Comparison of ENCODE assay signal across 12 mouse cellular contexts in the genomic region with DNA sequence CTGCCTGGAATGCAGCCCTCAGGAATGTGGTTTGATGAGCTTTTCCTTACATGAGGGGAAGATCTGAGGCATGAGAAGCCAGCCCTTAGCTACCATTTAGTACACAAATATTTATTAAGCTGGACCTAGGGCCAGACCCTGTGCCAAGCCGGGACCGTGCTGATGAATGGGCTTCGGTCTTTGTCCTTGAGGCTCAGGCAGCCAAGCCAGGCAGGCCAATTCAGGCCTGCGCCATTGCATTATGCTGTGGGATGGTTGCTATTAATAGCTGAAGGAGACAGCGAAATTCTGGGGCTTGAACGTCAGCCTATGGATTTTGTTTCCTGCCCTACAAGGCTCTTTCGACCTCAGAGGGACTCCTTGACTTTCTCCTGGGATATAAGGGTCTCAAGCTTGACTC. TPM values are rescaled to one million over a fixed set of nuclear protein-coding genes. Genes with fewer than 3 reads are reported as not detected.
DNase-seq lines count a peak whose midpoint lies in the region; ATAC-seq and TF ChIP-seq lines count a peak whose summit lies in the region.
"Had no signal": no experiment of that assay in that cellular context is flagged by ENCODE, and none has a peak within 500 bp of the region (broad histone marks: within the 10 kb centered on the region; RNA-seq: fewer than 3 reads in every experiment).

No protein-coding gene starts in this region.

- H3K36me3 ChIP-seq in kidney, adult 2 months (ENCODE audit: control insufficient read depth, insufficient read depth, low read length) = no peaks in the 10 kb centered on the region
- H3K36me3 ChIP-seq in kidney, embryonic 16.5 days (ENCODE audit: insufficient read depth, low read length) = peaks cover 22% of the 10 kb centered on the region
- peaks cover 9% of the 10 kb centered on the region for H3K36me3 ChIP-seq in intestine, postnatal 0 days (ENCODE audit: control insufficient read depth, insufficient read depth)

- 50% methylated on average over 7 of the region's 7 CpGs for WGBS in kidney, adult 2 months
- 78% methylated on average over 7 of the region's 7 CpGs for WGBS in kidney, embryonic 16.5 days
- 58% methylated on average over 7 of the region's 7 CpGs for whole genome bisulfite sequencing in intestine, postnatal 0 days

- TF ChIP-seq POLR2A in kidney, adult 2 months (IDR thresholded peaks at IDR 0.05; ENCODE audit: low read depth, low read length) = no peak

- H3K9me3 ChIP-seq in kidney, embryonic 16.5 days (ENCODE audit: low read length) = no peaks in the 10 kb centered on the region
- no peaks in the 10 kb centered on the region for H3K9me3 ChIP-seq in intestine, postnatal 0 days (ENCODE audit: control insufficient read depth)
- H3K9me3 ChIP-seq: liver, embryonic 12.5 days had no signal

- no peak for ATAC-seq in kidney, embryonic 16.5 days (ENCODE audit: low FRiP score, low TSS enrichment)
- ATAC-seq in intestine, postnatal 0 days = no peak
- ATAC-seq in granulocyte monocyte progenitor cell, adult 5-6 weeks (replicated peaks; ENCODE audit: poor library complexity, severe bottlenecking) = no peak
- ATAC-seq: liver, embryonic 12.5 days had no signal

- TF ChIP-seq CTCF in kidney, adult 2 months (conservative IDR thresholded peaks at IDR 0.05; ENCODE audit: insufficient read depth, insufficient read length, low read depth, low read length) = no peak
- TF ChIP-seq CTCF in intestine, postnatal 0 days (IDR thresholded peaks at IDR 0.05; ENCODE audit: low read depth) = no peak

- no peak overlapping the region for H3K4me3 ChIP-seq in kidney, adult 2 months (ENCODE audit: insufficient read depth, low read depth, low read length)
- H3K4me3 ChIP-seq in kidney, embryonic 16.5 days (ENCODE audit: low read length) = no peak overlapping the region
- no peak overlapping the region for H3K4me3 ChIP-seq in intestine, postnatal 0 days (ENCODE audit: low read depth, low read length)
- H3K4me3 ChIP-seq: liver, embryonic 12.5 days had no signal

- H3K27me3 ChIP-seq in kidney, adult 2 months (replicated peaks; ENCODE audit: control insufficient read depth, insufficient read depth, low read length) = no peaks in the 10 kb centered on the region
- H3K27me3 ChIP-seq in kidney, embryonic 16.5 days (ENCODE audit: insufficient read depth, low read length) = no peaks in the 10 kb centered on the region
- H3K27me3 ChIP-seq in intestine, postnatal 0 days (replicated peaks; ENCODE audit: control insufficient read depth, insufficient read depth, low read length) = no peaks in the 10 kb centered on the region
- H3K27me3 ChIP-seq: liver, embryonic 12.5 days had no signal

- H3K9ac ChIP-seq in kidney, embryonic 16.5 days (replicated peaks; ENCODE audit: low read length) = no peak overlapping the region
- no peak overlapping the region for H3K9ac ChIP-seq in intestine, postnatal 0 days (ENCODE audit: low read depth, low read length)
- H3K9ac ChIP-seq: liver, embryonic 12.5 days had no signal

- peak overlapping the region; percentile 1; the same call in 1 of the 2 replicates for H3K27ac ChIP-seq in kidney, adult 2 months (ENCODE audit: insufficient read depth, low read depth, low read length)
- H3K27ac ChIP-seq in kidney, embryonic 16.5 days (ENCODE audit: low read length) = no peak overlapping the region; the same call in 1 of the 2 replicates
- peak overlapping the region; percentile 54; the same call in 1 of the 2 replicates for H3K27ac ChIP-seq in intestine, postnatal 0 days (ENCODE audit: low read depth, low read length)
- H3K27ac ChIP-seq: liver, embryonic 12.5 days had no signal

- H3K4me2 ChIP-seq in kidney, embryonic 16.5 days (replicated peaks; ENCODE audit: low read depth, low read length) = no peak overlapping the region
- H3K4me2 ChIP-seq in intestine, postnatal 0 days (replicated peaks; ENCODE audit: low read depth) = no peak overlapping the region
- H3K4me2 ChIP-seq: liver, embryonic 12.5 days had no signal

- H3K4me1 ChIP-seq in kidney, adult 2 months (ENCODE audit: control insufficient read depth, insufficient read depth, low read length) = peaks cover 4% of the 10 kb centered on the region; the same call in 1 of the 2 replicates
- H3K4me1 ChIP-seq in kidney, embryonic 16.5 days (ENCODE audit: insufficient read depth, low read length) = no peaks in the 10 kb centered on the region
- H3K4me1 ChIP-seq in intestine, postnatal 0 days (replicated peaks; ENCODE audit: control insufficient read depth, insufficient read depth, low read length) = 0 out of 2 replicates have a peak, but pooled peaks cover 4% of the 10 kb centered on the region

- peak; percentile 22 for DNase-seq in kidney, adult 2 months
- DNase-seq in Muller cell, postnatal 12 days (ENCODE audit: inconsistent ontology term) = peak; percentile 93
- peak; percentile 48 for DNase-seq in brain, adult 2 months (ENCODE audit: low read depth, low spot score)
- no peak for DNase-seq in kidney, postnatal 4 days
- no peak for DNase-seq in kidney, adult 11 months
- DNase-seq: embryo, embryonic 11 days; kidney, adult 18-20 months; right cerebral cortex, postnatal 4 days had no signal

RNA-seq across cellular contexts. Expression of gene Dusp1, which starts 49.4 kb away (rescaled TPM):
- polyA plus RNA-seq in kidney, adult 2 months (2012; rRNA removed) = 52.4 and 66.1 TPM in 2 replicates
- 26.8 and 28.3 TPM in 2 replicates for polyA plus RNA-seq in kidney, embryonic 16.5 days (2015; fragmentation: Nextera tagmentation; extraction: Ambion mirVana)
- polyA plus RNA-seq in intestine, postnatal 0 days (2015; fragmentation: Nextera tagmentation; extraction: Ambion mirVana) = 18.9 and 19.4 TPM in 2 replicates
- total RNA-seq in granulocyte monocyte progenitor cell, adult 5-6 weeks (2014; fragmentation: Nextera tagmentation) = 20.4 and 21.3 TPM in 2 replicates
- total RNA-seq in granulocyte monocyte progenitor cell, adult 5-6 weeks (2017) = 34.3 and 43.2 TPM in 2 replicates

RNA-seq across cellular contexts. Expression of gene Ergic1, which starts 50.0 kb away (rescaled TPM):
- 131 and 141 TPM in 2 replicates for polyA plus RNA-seq in kidney, adult 2 months (2012; rRNA removed)
- polyA plus RNA-seq in kidney, embryonic 16.5 days (2015; fragmentation: Nextera tagmentation; extraction: Ambion mirVana) = 131 and 141 TPM in 2 replicates
- 48.6 TPM in 2 replicates for polyA plus RNA-seq in intestine, postnatal 0 days (2015; fragmentation: Nextera tagmentation; extraction: Ambion mirVana)
- total RNA-seq in granulocyte monocyte progenitor cell, adult 5-6 weeks (2014; fragmentation: Nextera tagmentation) = 88.4 and 89.5 TPM in 2 replicates
- total RNA-seq in granulocyte monocyte progenitor cell, adult 5-6 weeks (2017) = 51.5 and 52.4 TPM in 2 replicates

RNA-seq across cellular contexts. Expression of gene Atp6v0e, which starts 51.7 kb away (rescaled TPM):
- 399 and 450 TPM in 2 replicates for polyA plus RNA-seq in kidney, adult 2 months (2012; rRNA removed)
- polyA plus RNA-seq in kidney, embryonic 16.5 days (2015; fragmentation: Nextera tagmentation; extraction: Ambion mirVana) = 251 and 271 TPM in 2 replicates
- polyA plus RNA-seq in intestine, postnatal 0 days (2015; fragmentation: Nextera tagmentation; extraction: Ambion mirVana) = 523 and 571 TPM in 2 replicates
- 197 and 242 TPM in 2 replicates for total RNA-seq in granulocyte monocyte progenitor cell, adult 5-6 weeks (2014; fragmentation: Nextera tagmentation)
- total RNA-seq in granulocyte monocyte progenitor cell, adult 5-6 weeks (2017) = 317 and 374 TPM in 2 replicates

Comparison
In these comparisons a context has a peak if more than half of its experiments do, and no peak if none do; other contexts are left out.
1. DNase-seq: peak in kidney, adult 2 months (single experiment), Muller cell, postnatal 12 days (single experiment) and brain, adult 2 months (single experiment); none in kidney, postnatal 4 days (0 of 2) and kidney, adult 11 months (single experiment).